In genomic region chr4:150031234-150031890, GRCm38 (mm10) we compare ENCODE assay signal across 9 mouse cellular contexts. TPM values are rescaled to one million over a fixed set of nuclear protein-coding genes. Genes with fewer than 3 reads are reported as not detected.
DNase-seq lines count a peak whose midpoint lies in the region; ATAC-seq and TF ChIP-seq lines count a peak whose summit lies in the region.
"Had no signal": no experiment of that assay in that cellular context is flagged by ENCODE, and none has a peak within 500 bp of the region (broad histone marks: within the 10 kb centered on the region; RNA-seq: fewer than 3 reads in every experiment).

No protein-coding gene starts in this region.

- no peak for TF ChIP-seq EP300 in heart, postnatal 0 days (IDR thresholded peaks at IDR 0.05; ENCODE audit: low read depth)

- H3K4me3 ChIP-seq in layer of hippocampus, adult 2 months, result peak overlapping the region; percentile 55
- H3K4me3 ChIP-seq in heart, postnatal 0 days (ENCODE audit: low read depth, low read length), result peak overlapping the region; percentile 56
- peak overlapping the region; percentile 36; the same call in 1 of the 2 replicates for H3K4me3 ChIP-seq in limb, embryonic 11.5 days (ENCODE audit: low read depth, low read length)
- H3K4me3 ChIP-seq in neural tube, embryonic 15.5 days (replicated peaks), result peak overlapping the region; percentile 47

- no peak for DNase-seq in layer of hippocampus, adult 2 months (ENCODE audit: low spot score in 2 of 2)
- no peak for DNase-seq in layer of hippocampus, adult 9-10 months (ENCODE audit: low spot score)
- DNase-seq in cerebellum, adult 8-10 months, result peak; percentile 73
- no peak for DNase-seq in heart, postnatal 0 days (ENCODE audit: low spot score)
- DNase-seq in limb, embryonic 11.5 days (ENCODE audit: low spot score), result no peak
- no peak for DNase-seq in spleen, postnatal 4 days (ENCODE audit: low spot score in 2 of 2)
- DNase-seq in testis, postnatal 14 days (ENCODE audit: low spot score), result no peak

- peak; percentile 12; the same call in 1 of the 2 replicates for TF ChIP-seq CTCF in layer of hippocampus, adult 2 months (conservative IDR thresholded peaks at IDR 0.05)
- TF ChIP-seq CTCF in heart, postnatal 0 days (IDR thresholded peaks at IDR 0.05; ENCODE audit: low read depth), result no peak

- H3K4me2 ChIP-seq in heart, postnatal 0 days (ENCODE audit: low read depth, low read length), result peak overlapping the region; percentile 79
- H3K4me2 ChIP-seq in limb, embryonic 11.5 days (ENCODE audit: low read depth, severe bottlenecking), result peak overlapping the region; percentile 56
- peak overlapping the region; percentile 95 for H3K4me2 ChIP-seq in neural tube, embryonic 15.5 days

- ATAC-seq in heart, postnatal 0 days (ENCODE audit: insufficient read depth, low read depth), result no peak
- no peak for ATAC-seq in limb, embryonic 11.5 days (ENCODE audit: insufficient number of reproducible peaks, low FRiP score, low TSS enrichment, low read depth)
- no peak for ATAC-seq in neural tube, embryonic 15.5 days (ENCODE audit: low FRiP score)

- no peak overlapping the region for H3K27ac ChIP-seq in layer of hippocampus, adult 2 months
- no peak overlapping the region for H3K27ac ChIP-seq in heart, postnatal 0 days (ENCODE audit: low read depth)
- no peak overlapping the region for H3K27ac ChIP-seq in limb, embryonic 11.5 days (replicated peaks; ENCODE audit: low read depth, low read length)
- no peak overlapping the region for H3K27ac ChIP-seq in neural tube, embryonic 15.5 days (replicated peaks)

- H3K27me3 ChIP-seq in heart, postnatal 0 days (ENCODE audit: control insufficient read depth, insufficient read depth, low read length), result peaks cover 66% of the 10 kb centered on the region
- H3K27me3 ChIP-seq in limb, embryonic 11.5 days (ENCODE audit: control insufficient read depth, insufficient read depth, low read length), result peaks cover 74% of the 10 kb centered on the region
- peaks cover 78% of the 10 kb centered on the region for H3K27me3 ChIP-seq in neural tube, embryonic 15.5 days (replicated peaks)

- H3K36me3 ChIP-seq in heart, postnatal 0 days (replicated peaks; ENCODE audit: control insufficient read depth, insufficient read depth, low read length), result no peaks in the 10 kb centered on the region
- H3K36me3 ChIP-seq in limb, embryonic 11.5 days (ENCODE audit: control insufficient read depth, insufficient read depth, low read length), result no peaks in the 10 kb centered on the region
- H3K36me3 ChIP-seq in neural tube, embryonic 15.5 days, result no peaks in the 10 kb centered on the region
- H3K36me3 ChIP-seq: G1E had no signal

- no peaks in the 10 kb centered on the region for H3K9me3 ChIP-seq in heart, postnatal 0 days (replicated peaks; ENCODE audit: control insufficient read depth, low read length)
- no peaks in the 10 kb centered on the region for H3K9me3 ChIP-seq in limb, embryonic 11.5 days (ENCODE audit: control insufficient read depth, low read length)
- no peaks in the 10 kb centered on the region for H3K9me3 ChIP-seq in neural tube, embryonic 15.5 days (replicated peaks)
- H3K9me3 ChIP-seq: G1E had no signal

- WGBS in heart, postnatal 0 days, result 23% methylated on average over 14 of the region's 14 CpGs
- WGBS in limb, embryonic 11.5 days, result 19% methylated on average over 14 of the region's 14 CpGs
- 15% methylated on average over 14 of the region's 14 CpGs for WGBS in neural tube, embryonic 15.5 days

- no peak overlapping the region for H3K9ac ChIP-seq in heart, postnatal 0 days (replicated peaks; ENCODE audit: low read depth, low read length)
- H3K9ac ChIP-seq in limb, embryonic 11.5 days (ENCODE audit: low read length), result no peak overlapping the region
- 0 out of 2 replicates have a peak overlapping the region, but pooled peaks have one; percentile 53 for H3K9ac ChIP-seq in neural tube, embryonic 15.5 days (replicated peaks)

- peaks cover 6% of the 10 kb centered on the region for H3K4me1 ChIP-seq in heart, postnatal 0 days (ENCODE audit: control insufficient read depth, insufficient read depth)
- H3K4me1 ChIP-seq in limb, embryonic 11.5 days (ENCODE audit: control insufficient read depth, insufficient read depth, low read length), result peaks cover 19% of the 10 kb centered on the region; the same call in 1 of the 2 replicates
- peaks cover 51% of the 10 kb centered on the region for H3K4me1 ChIP-seq in neural tube, embryonic 15.5 days

RNA-seq across cellular contexts. Expression of gene H6pd, which starts 22.5 kb away (rescaled TPM):
- total RNA-seq in layer of hippocampus, adult 2 months (2021), result 10 to 100 TPM in 1 of 2 experiments, 1 to 10 TPM in 1; 9.5 to 11.1 TPM
- 25.7 and 35.2 TPM in 2 replicates for total RNA-seq in heart, postnatal 0 days (2014; rRNA removed; ENCODE audit: low replicate concordance)
- polyA plus RNA-seq in heart, postnatal 0 days (2015; fragmentation: Nextera tagmentation; extraction: Ambion mirVana), result 7.1 and 7.3 TPM in 2 replicates
- 3.5 and 3.9 TPM in 2 replicates for polyA plus RNA-seq in limb, embryonic 11.5 days (2014; fragmentation: Nextera tagmentation; extraction: Ambion mirVana)
- 3.3 and 6.4 TPM in 2 replicates for polyA plus RNA-seq in neural tube, embryonic 15.5 days (2015; fragmentation: Nextera tagmentation; extraction: Ambion mirVana)

RNA-seq across cellular contexts. Expression of gene Gpr157, which starts 55.8 kb away (rescaled TPM):
- 1 to 10 TPM; 1.1 to 1.4 TPM for total RNA-seq in layer of hippocampus, adult 2 months (2021)
- total RNA-seq in heart, postnatal 0 days (2014; rRNA removed; ENCODE audit: low replicate concordance), result 15.0 and 23.3 TPM in 2 replicates
- polyA plus RNA-seq in heart, postnatal 0 days (2015; fragmentation: Nextera tagmentation; extraction: Ambion mirVana), result 4.3 and 4.5 TPM in 2 replicates
- polyA plus RNA-seq in limb, embryonic 11.5 days (2014; fragmentation: Nextera tagmentation; extraction: Ambion mirVana), result 0.29 and 0.47 TPM in 2 replicates
- 0.67 and 0.74 TPM in 2 replicates for polyA plus RNA-seq in neural tube, embryonic 15.5 days (2015; fragmentation: Nextera tagmentation; extraction: Ambion mirVana)
